Mouse (Mus musculus) thymus, postnatal 0 days (tissue): ENCODE data around the gene Cd70. TPM values are rescaled to one million over a fixed set of nuclear protein-coding genes. Genes with fewer than 3 reads are reported as not detected.
A peak's percentile ranks its signal among the peaks of the same experiment; 100 is the strongest.

Experiments used
- DNase-seq: peaks from one replicate; pipeline ENCODE4 v3.0.0-alpha.2; 2015; ENCODE audit warnings: low spot score
- polyA plus RNA-seq: library from polyadenylated mRNA; unstranded; fragments of >200 nt; fragmentation: Nextera tagmentation; extraction: Ambion mirVana; gene quantifications from 2 replicates; pipeline ENCODE4 v1.2.1, GENCODE M21; 2015

Cd70 gene
- 1.7 and 1.9 TPM in 2 replicates for polyA plus RNA-seq

DNA sequence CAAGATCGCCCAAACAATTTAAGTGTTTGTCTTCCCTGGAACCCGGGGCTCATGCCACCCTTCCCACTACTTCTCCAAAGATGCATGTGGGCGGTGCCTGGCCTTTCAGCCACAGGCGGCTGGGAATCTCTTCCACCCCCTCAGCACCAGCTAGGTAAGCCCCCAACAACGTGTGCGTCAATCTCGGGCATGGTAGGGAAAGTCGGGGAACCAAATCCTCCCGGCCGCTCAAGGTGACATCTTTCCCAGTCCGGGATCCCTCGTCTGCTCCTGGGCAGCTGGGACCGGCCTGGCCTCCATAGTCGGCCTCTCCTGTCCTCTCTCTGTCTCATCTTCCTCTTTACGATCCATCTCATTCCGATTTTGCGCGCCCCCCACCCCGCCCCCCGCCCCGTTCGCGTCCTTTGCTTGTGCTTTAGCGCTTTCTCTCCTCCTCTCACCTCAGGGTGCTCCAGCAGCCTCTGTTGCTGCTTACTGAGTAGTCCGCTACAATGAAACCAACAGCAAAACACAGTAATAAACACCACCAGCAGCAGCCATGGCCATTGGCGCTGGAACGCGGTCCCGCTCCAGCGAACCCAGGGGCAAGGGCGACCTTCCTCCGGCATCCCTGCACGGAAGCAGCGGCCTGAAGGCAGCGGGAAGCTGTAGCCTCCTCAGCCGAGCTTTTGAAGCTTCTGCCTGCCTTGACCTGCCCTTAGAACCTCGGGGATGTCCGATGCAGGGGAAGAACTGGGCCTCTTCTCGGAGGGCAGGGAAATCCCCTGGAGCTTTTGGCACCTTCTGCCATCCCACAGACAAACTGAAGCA lies at the start of gene Cd70:
TSS of gene Cd70 (minus strand) at position 784 of the 810 bp plus-strand sequence.
- no peak for DNase-seq

GRCm38 (mm10) chr17:57198252-57198651 lies 48.7 kb upstream of the Cd70 start:
- no peak for DNase-seq

- DNase-seq = no peak
Measured at GRCm38 (mm10) chr17:57195326-57196010, 45.9 kb upstream of the Cd70 start.

GRCm38 (mm10) chr17:57194771-57195170 lies 45.2 kb upstream of the Cd70 start:
- peak; percentile 48 for DNase-seq

GRCm38 (mm10) chr17:57194041-57194507 lies 44.5 kb upstream of the Cd70 start, which contains the start of gene Tnfsf14:
Tnfsf14 (minus strand) TSS chr17:57194177.
- DNase-seq = peak; percentile 85

- DNase-seq = peak; percentile 42
Measured at GRCm38 (mm10) chr17:57188510-57189192, 39.1 kb upstream of the Cd70 start.

GRCm38 (mm10) chr17:57185641-57186040 lies 36.1 kb upstream of the Cd70 start:
- no peak for DNase-seq

- DNase-seq = no peak
Measured at GRCm38 (mm10) chr17:57182871-57183270, 33.3 kb upstream of the Cd70 start.

DNA sequence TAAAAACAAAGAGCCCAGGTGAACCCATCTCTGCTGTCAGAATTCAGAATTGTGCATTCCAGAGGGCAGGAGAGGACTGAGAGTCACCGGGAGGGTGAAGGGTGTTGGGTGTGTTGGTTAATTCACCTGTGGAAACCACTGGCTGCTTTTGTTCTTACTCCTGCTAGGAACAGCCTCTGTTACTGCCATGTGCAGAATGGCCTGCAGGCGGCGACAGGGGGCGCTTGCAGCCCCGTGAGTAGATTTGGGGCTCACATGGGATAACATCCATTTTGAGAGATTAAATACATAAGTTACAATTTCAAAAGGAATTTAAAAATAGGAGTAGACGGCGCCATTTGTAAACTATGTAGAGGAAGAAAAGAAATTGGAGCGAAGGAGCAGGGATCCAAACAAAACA lies 30.8 kb upstream of the Cd70 start:
- peak; percentile 70 for DNase-seq

GRCm38 (mm10) chr17:57173351-57173750 lies 23.8 kb upstream of the Cd70 start:
- no peak for DNase-seq

GRCm38 (mm10) chr17:57172378-57172777 lies 22.8 kb upstream of the Cd70 start:
- no peak for DNase-seq

DNA sequence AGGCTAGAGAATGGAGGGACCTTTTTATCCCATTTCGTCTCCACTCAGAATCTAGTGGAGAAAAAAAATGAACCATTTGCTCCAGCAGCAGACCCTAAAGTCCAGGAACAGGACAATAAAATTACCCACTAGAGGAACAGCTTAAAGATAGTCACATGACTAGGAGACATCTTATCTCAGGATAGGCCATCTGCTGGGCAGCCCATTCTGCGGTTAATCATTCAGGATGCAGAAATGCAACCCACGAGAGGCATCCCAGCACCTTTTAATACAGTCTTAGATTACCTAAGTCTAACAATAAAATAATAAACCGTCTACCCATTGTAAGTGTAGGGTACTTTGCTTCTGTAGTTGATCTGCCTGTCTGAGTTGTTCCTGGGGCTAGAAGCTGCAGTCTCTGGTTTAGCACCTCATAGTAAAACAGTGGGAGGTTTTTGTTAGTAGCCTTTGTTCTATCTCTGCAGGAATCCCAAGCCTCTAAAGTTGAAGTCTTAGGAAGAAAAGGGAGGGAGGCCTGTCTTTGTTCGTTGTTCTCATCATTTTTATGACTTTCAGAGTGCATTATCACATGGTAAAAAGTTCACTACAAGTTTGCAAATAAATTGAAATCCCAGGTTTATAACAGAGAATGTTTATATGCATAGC lies 21.2 kb upstream of the Cd70 start:
- DNase-seq = no peak

DNA sequence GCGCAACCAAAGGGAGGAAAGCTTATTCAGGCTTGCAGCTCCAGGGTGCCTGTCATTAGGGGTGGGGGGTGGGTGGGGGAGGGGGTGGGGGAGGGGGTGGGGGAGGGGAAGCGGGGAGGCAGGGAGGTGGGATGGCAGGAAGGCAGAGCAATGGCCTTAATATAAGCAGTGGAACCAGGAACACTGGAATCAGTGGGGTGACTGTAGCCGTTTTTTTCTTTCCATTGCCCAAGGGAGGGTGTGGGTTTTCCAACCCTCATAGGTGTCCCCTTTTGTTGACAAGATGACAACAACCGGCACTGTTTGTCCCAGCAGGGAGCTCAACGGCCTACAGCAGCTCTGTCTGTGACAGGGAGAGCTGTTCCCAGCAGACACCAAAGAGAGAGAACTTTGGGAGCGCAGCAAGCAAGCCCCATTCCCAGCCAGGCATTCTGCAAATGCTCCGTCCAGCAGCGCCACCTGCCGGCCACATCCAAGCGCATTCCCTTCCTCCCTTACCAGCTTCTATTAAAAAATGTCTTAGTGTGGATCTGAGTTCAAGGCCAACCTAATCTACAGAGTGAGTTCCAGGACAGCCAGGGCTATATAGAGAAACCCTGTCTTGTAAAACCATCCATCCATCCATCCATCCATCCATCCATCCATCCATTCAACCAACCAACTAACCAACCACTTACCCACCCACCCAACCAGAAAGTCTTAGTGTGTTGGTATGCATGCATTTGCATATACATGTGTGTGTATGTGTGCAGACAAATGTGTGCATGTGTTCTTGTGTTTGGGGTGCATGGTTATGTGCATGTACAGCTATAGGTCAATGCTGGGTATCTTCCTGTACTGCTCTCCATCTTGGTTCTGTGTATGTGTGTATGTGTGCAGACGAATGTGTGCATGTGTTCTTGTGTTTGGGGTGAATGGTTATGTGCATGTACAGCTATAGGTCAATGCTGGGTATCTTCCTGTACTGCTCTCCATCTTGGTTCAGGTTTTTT lies 17.5 kb upstream of the Cd70 start:
- peak; percentile 73 for DNase-seq

GRCm38 (mm10) chr17:57153787-57154186 lies 4.2 kb upstream of the Cd70 start:
- no peak for DNase-seq

- no peak for DNase-seq
Measured at GRCm38 (mm10) chr17:57153006-57153405, 3.4 kb upstream of the Cd70 start.

- DNase-seq = no peak
Measured at GRCm38 (mm10) chr17:57148343-57148742, 1.2 kb downstream of the Cd70 start.

GRCm38 (mm10) chr17:57145115-57145514 lies 4.5 kb downstream of the Cd70 start:
- no peak for DNase-seq

DNA sequence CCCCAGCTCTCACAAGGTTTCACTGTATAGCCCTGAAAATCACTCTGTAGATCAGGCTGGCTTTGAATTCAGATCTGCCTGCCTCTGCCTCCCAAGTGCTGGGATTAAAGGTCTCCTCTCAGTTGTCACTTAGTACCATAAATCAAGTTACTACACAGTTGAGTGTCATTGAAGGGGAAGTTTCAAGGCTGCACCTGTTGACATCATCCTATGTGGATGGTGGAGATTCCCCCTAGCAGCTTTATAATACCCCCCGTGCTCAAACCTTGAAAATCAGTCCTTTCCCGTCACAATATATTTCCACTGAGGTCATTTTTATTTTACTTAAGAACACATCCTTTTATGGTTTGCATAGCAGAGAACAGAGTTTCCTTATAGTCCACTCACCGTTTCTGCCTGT lies 5.9 kb downstream of the Cd70 start:
- no peak for DNase-seq

DNA sequence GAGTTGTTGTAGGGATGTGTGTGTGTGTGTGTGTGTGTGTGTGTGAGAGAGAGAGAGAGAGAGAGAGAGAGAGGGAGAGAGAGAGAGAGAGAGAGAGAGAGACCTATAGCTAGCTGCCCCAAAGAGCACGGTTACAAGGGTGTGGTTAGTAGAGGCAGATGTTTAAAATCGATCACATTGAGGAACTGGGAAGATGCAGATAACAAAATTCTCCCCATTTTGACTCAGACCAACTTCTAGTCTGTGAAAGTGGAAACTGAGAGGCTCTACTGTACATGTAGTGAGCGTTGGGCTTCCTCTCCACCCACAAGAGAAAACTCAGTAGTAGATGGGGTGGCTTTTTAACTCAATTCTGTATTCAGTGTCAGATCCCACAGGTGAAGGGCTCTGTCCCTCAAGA lies 9.9 kb downstream of the Cd70 start:
- DNase-seq = no peak

DNA sequence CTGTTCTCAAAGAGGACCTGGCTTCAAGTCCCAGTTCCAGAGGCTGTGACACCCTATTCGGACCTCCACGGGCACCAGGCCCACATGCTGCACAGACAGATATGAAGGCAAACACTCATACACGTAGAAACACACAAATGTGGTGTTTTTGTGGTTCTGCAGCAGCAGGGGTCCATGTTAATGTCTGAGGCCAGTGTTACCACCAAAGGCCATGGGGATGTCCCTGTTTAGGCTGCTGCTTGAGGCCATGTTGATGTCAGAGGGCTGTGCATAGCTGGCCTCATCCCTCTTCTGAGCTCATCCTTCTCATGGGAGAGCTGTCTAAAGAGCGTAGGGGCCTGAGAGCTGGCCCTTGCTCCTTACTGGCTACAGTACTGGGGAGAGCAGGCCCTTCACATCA lies 10.9 kb downstream of the Cd70 start:
- no peak for DNase-seq
